Mouse (Mus musculus): Measurements from ENCODE around the gene Clcn6. TPM values are rescaled to one million over a fixed set of nuclear protein-coding genes. Genes with fewer than 3 reads are reported as not detected.

Gene Clcn6
- polyA plus RNA-seq (2017; shearing (Covaris generic)), result 7.8 TPM

DNA sequence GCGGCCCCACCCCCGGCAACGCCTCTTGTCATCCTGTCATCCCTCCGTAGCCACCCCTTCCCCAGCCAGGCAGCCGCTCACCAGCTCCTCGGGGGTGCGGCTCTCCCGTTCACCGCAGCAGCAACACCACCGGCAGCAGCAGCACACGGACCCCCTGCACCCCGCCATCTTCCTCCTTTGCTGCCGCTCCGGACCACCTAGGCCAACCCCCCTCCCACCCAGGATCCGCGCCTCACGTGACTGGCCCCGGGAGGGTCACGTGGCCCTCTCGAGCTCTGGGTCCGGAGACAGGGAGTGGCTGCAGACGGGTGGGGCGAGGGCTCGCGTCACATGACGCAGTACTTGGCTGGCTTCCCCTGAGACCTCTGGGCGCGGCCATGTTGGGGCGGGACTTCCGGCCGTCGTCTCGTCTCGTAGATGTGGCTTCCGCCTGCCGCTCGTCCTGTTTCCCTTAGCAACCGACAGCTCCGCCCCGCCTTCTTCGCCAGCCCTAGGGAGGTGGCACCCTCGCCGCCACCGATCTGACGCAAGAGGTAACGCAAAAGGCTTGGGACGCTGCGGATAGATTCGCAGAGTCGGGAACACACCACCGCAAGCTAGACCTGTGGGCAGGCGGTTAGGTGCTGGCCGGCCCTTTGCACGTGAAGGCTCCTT, at the start of gene Clcn6, which contains the start of gene Mthfr:
Clcn6 (minus strand) TSS at position 222 of the 654 bp plus-strand sequence.
Mthfr (plus strand) TSS at position 478 of the 654 bp plus-strand sequence.

DNA sequence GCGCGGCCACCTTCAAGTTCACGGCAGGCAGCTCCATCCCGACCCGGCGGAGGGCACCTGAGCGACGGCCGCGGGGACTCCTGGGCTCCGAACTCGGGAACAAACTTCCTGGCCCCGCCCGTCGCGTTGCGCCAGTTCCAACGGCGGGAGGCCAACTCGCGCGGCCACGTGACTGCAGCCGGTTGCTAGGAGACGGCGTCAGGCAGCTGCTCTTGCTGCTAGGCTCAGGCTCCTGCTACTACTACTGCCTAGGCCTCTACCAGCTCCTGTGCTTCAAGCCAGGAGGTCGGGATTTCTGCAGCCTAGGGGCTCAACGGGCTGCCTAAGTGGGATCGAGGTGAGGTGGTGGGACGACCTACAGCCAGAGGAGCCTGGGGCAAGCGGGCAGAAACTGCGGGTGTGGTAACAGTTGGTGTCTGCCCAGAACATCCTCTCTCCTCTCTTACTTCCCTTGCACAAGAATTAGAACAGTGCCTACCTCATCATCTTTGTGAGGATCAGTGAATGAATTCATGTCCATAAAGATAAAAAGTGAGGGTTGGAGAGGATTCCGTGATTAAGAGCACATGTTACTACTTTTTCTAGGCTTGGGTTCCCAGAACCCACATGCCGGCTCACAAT, 49.4 kb upstream of the Clcn6 start, which contains the start of gene Agtrap:
Agtrap (minus strand) TSS at position 125 of the 621 bp plus-strand sequence.

GRCm38 (mm10) chr4:148000202-148000772, 38.3 kb downstream of the Clcn6 start, which contains the start of gene Nppa:
Gene Nppa (plus strand): TSS chr4:148000722.

DNA sequence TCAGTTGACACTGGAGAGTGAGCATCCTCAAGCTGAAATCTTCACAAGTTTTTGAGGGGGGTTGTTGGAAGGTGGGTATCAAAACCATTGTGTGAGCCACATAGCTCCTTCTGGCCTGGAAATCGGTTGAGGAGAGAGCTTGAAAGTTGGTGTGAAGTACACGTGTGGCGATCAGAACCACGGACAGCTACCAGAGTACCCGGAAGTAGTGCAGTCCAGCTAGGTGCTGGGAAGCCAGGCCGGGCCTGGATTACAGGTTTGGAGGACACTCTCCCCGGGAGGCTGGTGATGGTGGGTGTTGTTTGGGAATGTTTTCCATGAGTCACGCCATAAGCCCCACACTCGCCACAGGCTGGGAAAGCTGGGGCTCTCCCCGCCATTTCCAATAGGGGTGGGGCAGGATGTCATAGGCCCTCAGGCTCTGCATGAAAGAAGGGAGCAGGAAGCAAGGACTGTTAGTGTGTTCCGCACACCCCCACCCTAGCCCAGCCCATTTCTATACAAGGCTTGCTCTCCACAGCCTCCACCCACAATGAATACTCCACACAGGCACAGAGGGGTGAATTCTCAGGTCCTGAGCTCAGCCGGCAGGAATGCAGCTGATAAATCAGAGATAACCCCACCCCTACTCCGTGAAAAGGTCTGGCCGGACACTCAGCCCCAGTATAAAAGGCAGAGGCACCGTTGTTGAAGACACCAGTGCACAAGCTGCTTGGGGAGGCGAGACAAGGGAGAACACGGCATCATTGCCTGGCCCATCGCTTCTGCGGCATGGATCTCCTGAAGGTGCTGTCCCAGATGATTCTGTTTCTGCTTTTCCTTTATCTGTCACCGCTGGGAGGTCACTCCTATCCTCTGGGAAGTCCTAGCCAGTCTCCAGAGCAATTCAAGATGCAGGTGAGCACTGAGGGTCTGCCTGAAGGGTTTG, 53.2 kb downstream of the Clcn6 start, which contains the start of gene Nppb:
Nppb (plus strand) TSS at position 584 of the 928 bp plus-strand sequence.

Other genes starting within 250 kb of the Clcn6 start
- 32.1 TPM for gene Zfp984, start 229.0 kb downstream of the Clcn6 start, polyA plus RNA-seq (2017; shearing (Covaris generic))
- gene Zfp933, start 190.5 kb downstream of the Clcn6 start, polyA plus RNA-seq (2017; shearing (Covaris generic)), result 6.2 TPM
- 115 TPM for gene Miip, start 170.0 kb downstream of the Clcn6 start, polyA plus RNA-seq (2017; shearing (Covaris generic))
- 4.8 TPM for gene Fv1, start 169.8 kb downstream of the Clcn6 start, polyA plus RNA-seq (2017; shearing (Covaris generic))
- 51.4 TPM for gene Mfn2, start 134.1 kb downstream of the Clcn6 start, polyA plus RNA-seq (2017; shearing (Covaris generic))
- gene Plod1, start 102.1 kb downstream of the Clcn6 start, polyA plus RNA-seq (2017; shearing (Covaris generic)), result 10.1 TPM
- gene 2510039O18Rik, start 97.9 kb downstream of the Clcn6 start, polyA plus RNA-seq (2017; shearing (Covaris generic)), result 2.8 TPM
- gene Nppb, start 53.0 kb downstream of the Clcn6 start, polyA plus RNA-seq (2017; shearing (Covaris generic)), result not detected
- gene Nppa, start 38.1 kb downstream of the Clcn6 start, polyA plus RNA-seq (2017; shearing (Covaris generic)), result not detected
- 23.0 TPM for gene Mthfr, start 256 bp upstream of the Clcn6 start, polyA plus RNA-seq (2017; shearing (Covaris generic))
- gene Agtrap, start 49.2 kb upstream of the Clcn6 start, polyA plus RNA-seq (2017; shearing (Covaris generic)), result 26.2 TPM
- gene Mad2l2, start 91.6 kb upstream of the Clcn6 start, polyA plus RNA-seq (2017; shearing (Covaris generic)), result 44.0 TPM
- gene Draxin, start 91.9 kb upstream of the Clcn6 start, polyA plus RNA-seq (2017; shearing (Covaris generic)), result not detected
- 45.7 TPM for gene Fbxo6, start 113.3 kb upstream of the Clcn6 start, polyA plus RNA-seq (2017; shearing (Covaris generic))
- 3.1 TPM for gene Fbxo44, start 121.7 kb upstream of the Clcn6 start, polyA plus RNA-seq (2017; shearing (Covaris generic))
- not detected for gene Fbxo2, start 121.8 kb upstream of the Clcn6 start, polyA plus RNA-seq (2017; shearing (Covaris generic))
- not detected for gene Disp3, start 249.1 kb upstream of the Clcn6 start, polyA plus RNA-seq (2017; shearing (Covaris generic))